Mouse (Mus musculus) spleen, adult 2 months (tissue): ENCODE measurements around the gene Exoc2.

Experiments
- CTCF ChIP-seq: fragments of 200-500 bp; IDR thresholded peaks from 2 replicates; pipeline ENCODE4 v1.5.1; 2011; ENCODE audit warnings: mild to moderate bottlenecking, inconsistent platforms; ENCODE audit not compliant: insufficient read depth, insufficient read length, insufficient replicate concordance; ENCODE audit errors: extremely low read depth
- POLR2A ChIP-seq: fragments of 200-500 bp; IDR thresholded peaks from 2 replicates; pipeline ENCODE4 v1.6.1; 2011; ENCODE audit warnings: low read depth, low read length, inconsistent platforms

- TF ChIP-seq CTCF (no peak), POLR2A (no peak)
Measured at GRCm38 (mm10) chr13:30766636-30767476, 207.0 kb downstream of the Exoc2 start.
